Mouse (Mus musculus) ZHBTc4 (cell line): ENCODE data around the gene Fa2h.
"Not testable (repeated sequence)": the region's sequence is repeated elsewhere in the genome, so short reads cannot be mapped to it uniquely, and the experiment has no call there.

Source experiments
- DNase-seq: peaks from one replicate; pipeline ENCODE4 v3.0.0-alpha.2; 2011; ENCODE audit warnings: low read depth, low spot score

Fa2h gene

DNA sequence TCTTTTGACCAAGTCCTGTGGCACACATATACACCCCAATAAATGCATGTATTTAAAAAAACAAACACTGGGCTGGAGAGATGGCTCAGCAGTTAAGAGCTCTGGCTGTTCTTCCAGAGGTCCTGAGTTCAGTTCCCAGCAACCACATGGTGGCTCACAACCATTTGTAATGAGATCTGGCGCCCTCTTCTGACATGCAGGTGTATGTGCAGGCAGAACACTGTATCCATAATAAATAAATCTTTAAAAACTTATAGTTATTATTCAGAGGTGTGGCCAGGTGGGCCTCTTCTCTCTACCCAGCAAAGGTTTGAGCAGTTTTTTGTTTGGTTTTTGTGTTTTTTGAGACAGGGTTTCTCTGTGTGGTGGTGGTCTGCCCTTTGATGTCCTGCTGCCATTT is 34.7 kb downstream of the Fa2h start:
- DNase-seq, result no peak

DNA sequence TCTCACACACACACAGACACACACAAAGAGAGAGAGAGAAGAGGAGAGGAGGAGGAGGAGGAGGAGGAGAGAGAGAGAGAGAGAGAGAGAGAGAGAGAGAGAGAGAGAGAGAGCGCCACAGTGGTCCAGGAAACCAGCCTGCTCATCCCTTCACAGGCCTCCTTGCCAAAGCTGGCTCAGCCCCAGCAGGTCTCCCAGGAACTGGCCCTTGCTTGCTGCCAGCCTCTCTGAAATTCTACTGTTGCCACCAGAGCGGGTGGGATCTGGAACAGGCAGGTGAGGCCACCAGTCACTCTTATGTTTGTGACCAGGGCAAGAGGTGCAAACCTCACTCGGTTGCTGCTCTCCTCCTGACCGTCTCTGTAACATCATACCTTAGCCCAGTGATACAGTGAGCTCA is 36.2 kb downstream of the Fa2h start:
- DNase-seq, result no peak

DNA sequence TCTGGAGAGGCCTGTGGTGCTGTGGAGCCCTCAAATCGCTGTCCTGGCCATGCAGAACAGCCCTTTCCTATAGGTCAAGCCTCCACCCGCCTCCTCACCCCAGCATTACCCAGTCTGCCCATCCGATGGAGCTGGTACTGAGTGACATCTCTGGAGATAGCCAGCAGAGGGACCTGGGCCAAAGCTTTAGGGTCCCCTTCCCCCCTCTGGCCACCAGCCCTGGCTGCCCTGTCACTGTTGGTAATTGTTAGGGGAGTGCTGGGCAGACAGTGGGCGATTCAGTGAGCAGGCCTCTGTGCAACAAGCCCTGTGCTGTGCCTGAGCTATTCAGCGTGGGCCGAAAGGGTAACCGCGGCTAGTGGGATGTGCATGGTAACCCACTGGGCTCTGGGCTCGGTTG is 40.1 kb downstream of the Fa2h start:
- no peak for DNase-seq

DNA sequence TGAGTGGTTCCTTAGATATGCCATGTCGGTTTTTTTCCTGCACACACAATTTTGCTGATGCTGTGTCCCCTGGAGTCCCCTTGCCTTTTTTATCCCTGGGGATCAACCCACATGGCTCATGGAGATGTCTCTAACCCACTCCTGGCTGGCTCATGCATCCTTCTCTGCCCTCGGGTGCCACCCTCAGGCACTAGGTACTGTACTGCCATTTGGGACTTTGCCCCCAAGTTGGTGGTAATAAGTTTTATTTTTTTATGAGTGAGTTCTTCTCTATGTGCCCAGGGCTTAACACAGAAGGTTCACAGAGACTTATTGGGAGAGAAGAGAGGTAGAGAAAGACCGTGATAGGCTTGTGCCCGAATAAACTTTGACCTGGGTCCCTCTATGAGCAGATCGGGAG is 41.3 kb downstream of the Fa2h start:
- DNase-seq, result no peak

DNA sequence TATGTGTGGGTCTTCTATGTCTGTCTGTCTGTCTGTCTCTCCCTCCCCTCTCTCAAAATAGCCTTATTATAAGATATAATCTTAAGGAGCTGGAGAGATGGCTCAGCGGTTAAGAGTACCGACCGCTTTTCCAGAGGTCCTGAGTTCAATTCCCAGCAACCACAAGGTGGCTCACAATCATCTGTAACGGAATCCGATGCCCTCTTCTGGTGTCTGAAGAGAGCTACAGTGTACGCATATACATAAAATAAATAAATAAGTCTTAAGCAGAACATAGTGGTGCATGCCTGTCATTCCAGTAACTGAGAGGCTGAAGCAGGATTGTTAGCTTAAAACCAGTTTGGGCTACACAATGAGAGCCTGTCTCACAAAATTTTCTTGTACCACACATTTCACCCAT is 43.0 kb downstream of the Fa2h start:
- peak; percentile 32 for DNase-seq

DNA sequence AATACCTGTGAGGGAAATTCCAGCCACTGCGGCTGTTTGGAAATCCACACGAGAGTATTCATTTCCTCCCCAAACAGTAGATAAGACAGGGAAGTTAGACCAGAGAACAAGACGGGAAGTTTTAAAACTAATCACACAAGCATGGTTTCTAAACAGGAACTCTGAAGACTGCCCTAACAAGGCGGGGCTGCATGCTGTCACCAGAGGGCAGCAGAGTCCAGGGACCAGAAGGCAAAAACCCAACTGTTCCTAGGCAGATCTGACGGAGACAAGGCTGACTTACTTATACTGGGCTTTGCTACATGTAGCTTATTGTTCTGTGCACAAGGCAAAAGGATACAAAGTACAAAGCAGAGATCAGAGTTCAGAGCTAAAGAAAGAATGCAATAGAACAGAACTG is 50.4 kb downstream of the Fa2h start:
- DNase-seq, result peak; percentile 78

DNA sequence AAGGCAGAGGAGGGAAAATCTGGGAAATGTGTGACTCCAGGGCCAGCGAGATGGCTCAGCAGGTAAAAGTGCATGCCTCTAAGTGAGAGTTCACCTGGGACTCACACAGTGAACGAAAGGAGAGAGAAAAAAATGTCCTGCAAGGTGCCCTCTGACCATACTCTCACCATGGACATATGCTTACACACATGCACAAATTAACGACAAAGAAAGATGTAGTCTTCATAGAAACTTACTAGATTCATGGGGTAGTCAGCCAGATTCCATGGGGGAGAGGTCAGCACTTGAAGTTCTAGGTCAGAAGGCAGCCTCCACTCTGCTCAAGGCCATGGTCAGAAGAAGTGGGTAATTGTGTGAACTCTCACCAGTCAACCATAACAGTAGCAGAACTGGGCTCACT is 53.4 kb downstream of the Fa2h start:
- no peak for DNase-seq

DNA sequence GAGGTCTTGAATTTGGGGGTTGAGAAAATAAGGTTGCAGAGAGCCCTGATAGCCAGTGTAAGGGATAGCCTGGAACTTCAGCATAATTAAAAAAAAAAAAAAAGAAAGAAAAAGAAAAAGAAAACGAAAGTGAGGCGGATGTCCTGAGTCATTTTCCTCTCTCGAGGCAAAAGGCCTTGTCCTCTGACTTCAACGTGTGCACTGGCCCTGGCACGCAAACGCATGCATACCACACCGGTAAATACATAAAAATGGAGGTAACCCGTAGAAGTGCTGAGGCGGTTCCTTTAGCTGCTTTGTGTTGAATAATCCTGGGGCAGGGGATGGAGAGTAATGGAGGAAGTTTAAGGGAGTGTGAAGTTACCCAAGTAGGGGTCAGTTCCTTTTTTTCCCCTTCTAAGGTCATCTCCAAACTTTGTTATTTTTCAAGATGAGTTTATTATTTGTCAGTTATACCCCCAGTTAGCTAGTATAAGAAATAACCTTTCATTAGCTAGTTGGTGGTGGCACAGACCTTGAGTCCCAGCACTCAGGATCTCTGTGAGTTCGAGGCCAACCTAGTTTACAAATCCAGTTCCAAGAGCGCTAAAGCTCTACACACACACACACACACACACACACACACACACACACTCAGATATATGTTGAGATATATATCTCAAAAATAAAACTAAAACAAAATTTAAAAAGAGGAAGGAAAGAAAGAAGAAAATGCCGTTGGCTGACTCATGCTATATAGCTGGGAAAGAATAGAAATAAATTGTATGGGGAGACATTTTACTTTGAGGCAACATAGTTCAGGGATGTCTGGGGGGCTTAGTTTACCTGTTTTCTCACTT is 55.0 kb downstream of the Fa2h start:
- DNase-seq, result no peak

DNA sequence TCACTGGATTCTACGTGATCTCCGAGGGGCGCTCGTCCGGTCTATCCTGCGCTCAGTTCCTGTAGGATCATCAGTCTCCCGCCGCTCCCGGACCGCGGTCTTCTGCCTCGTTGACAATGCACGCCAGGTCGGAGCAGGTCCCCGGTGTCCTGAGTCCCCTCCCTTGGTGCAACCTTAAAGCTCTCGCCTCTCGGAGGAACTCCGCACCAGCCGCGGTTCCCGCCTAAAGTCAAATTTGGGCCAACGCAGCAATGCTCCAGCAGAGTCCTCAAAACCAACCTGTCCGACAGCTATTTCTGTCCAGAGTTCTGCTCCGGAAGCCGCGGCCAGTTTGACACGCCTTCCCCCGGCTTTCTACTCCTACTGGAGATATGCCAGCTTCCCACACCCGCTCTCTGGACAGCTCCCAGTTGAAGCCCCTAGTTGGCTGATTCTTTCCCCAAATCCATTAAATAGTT is 55.7 kb downstream of the Fa2h start, which contains the start of gene Mlkl:
Gene Mlkl (minus strand): TSS at position 288 of the 458 bp plus-strand sequence.
- peak; percentile 64 for DNase-seq

DNA sequence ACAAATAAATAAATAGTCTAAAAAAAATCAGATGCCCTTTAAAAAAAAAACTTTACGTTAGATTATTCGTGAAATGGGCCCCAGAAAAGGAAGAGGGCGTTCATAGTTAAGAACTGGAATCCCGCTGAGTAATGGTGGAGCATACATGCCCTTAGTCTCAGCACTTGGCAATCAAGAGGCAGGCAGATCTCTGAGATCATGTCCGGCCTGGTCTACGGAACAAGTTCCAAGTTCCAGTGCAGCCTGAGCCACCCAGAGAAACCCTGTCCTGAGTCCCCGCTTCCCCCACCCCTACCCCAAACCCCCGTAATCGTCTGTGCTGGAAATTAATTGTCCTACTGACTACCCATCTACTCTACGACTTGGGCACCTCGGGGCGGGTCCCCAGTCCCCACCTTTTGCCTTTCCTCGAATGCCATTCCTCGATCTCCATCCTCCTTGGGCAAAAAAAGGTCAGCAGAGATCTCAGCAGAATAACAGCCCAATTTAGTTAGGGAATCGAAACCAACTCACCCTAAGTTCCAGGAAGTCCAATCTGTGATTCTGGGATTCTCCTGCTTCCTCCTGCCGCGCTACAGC is 56.2 kb downstream of the Fa2h start:
- no peak for DNase-seq

DNA sequence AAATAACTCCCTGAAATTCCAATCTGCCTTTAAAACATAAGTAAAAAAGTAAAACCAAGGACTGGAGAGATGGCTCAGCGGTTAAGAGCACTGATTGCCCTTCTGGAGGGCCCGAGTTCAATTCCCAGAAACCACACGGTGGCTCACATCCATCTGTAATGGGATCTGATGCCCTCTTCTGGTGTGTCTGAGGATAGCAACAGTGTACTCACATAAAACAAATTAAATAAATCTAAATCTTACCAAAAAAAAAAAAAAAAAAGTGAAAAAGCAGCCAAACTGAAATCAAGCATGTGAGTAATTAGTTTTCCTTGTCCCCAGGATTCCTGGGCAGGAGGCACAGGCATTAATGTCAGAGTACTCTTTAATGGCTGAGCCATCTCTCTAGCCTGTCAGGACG is 56.9 kb downstream of the Fa2h start:
- no peak for DNase-seq

DNA sequence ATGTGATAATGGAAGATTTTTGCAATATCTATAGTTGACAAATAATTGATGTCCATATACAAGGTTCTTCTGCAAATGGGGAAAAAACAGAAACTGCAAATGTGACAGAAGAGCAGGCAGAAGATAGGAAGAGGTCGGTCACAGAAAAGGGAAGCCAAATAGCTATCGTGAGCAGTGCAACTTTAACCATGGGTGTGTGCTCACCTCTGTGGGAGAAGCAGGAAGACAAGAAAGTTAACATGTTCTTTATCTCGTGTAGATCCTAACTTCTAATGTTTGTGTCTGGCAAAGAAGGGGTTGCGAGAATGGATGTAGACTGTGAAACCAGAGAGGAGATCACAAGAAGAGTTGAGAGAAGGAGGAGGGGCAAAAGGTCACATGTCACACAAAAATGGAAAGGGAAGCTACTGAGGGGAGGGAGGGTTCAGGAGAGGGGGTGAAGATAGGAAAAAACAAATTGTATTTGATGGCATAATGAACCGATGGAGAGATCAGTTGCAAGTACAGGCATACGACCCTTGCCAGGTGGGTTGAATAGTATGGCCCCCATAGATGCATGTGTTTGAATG is 68.3 kb downstream of the Fa2h start:
- DNase-seq, result no peak

DNA sequence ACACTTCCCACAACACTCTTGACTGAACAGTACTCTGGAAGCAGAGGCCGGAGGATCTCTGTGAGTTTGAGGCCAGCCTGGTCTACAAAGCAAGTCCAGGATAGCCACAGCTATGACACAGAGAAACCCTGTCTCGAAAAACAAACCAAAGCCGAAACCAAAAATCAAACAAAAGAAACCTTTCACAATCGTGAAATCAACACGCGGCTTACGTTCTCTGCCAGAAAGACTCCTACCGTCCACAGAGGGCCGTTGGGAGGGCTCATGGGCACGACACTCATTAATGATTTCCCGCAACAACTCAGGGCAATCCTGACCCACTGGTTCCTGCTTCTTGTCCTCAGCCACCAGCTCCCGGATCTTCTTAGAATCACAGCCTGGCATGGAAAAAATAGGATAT is 78.9 kb downstream of the Fa2h start:
- no peak for DNase-seq

DNA sequence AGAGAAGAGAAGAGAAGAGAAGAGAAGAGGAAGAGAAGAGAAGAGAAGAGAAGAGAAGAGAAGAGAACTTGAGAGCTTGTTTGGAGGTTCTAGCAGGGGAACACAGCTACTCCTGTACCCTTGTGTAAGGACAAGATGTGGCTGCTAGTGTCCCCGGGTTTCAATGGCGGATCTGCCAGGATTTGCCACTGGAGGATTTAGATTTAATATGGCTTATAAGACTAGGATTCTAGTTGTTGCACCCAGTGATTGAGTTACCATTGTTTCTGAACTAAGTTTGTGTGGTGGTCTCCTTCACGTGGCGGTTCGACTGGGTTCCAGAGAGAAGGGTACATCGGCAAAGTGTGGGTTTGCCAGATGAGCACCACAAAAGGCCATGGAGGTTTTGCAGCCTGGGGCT is 79.7 kb downstream of the Fa2h start:
- not testable (repeated sequence) for DNase-seq

DNA sequence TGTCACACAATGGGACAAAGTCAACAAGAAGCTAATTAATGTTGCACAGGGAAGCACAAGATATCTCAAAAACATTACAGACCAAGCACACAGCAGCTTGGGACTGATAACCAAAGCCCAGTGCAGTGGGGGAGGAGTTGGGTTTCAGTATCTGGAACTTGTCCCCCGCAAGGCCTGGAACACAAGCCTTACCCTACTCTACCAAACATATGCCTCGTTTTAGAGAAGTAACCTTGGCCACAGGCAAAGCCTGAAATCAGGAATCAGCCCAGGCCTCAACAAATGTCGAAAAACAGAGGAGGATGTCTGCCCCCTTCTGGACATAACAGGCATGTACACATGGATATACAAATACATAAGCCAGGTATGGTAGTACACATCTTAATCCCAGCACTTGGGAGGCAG is 80.9 kb downstream of the Fa2h start:
- peak; percentile 73 for DNase-seq

DNA sequence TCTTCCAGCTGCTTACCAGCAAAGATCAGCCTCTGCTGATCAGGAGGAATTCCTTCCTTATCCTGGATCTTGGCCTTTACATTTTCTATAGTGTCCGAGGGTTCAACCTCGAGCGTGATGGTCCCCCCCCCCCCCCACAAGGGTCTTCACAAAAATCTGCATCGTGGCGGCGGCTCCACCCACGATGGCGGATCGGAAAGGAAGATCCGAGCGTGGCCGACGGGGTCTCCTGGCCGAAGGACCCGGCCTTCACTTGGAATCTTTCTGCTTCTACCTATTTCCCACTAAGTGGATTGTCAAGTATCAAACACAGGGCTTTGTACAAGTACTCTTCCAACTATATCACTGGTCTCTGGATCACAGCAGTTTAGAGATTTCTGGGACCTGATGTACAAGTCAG is 83.6 kb downstream of the Fa2h start:
- not testable (repeated sequence) for DNase-seq

DNA sequence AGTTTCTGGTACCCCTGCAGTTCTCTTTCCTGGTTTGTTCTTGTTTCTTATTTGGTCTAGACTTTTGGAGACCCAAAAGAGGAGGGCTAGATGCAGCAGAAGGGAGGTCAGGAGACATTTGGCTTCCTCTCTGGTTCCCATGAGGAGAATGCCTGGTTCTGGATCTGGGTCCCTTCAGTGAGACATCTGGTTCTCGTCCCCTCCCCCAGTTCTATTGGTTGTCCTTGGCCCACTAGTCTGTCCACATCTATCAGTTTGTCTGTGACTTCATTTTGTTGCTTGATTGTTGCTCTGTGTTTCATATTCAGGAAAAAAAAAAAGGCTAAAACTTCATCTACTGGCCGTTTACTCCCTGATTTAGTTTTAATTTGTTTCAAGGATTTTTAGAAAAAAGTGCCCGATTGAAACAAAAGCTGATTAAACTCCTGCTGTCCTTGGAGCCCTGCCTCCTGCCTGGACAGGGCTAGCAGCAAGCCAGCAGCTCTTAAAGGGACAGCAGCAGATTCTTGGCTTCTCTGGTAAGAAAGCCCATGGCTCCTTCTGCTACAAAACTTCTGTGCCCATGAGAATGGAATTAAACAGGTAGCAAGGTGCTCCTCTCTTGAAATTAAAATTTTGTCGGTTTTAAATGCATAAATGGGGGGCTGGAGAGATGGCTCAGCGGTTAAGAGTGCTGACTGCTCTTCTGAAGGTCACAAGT is 88.4 kb downstream of the Fa2h start:
- DNase-seq, result no peak

DNA sequence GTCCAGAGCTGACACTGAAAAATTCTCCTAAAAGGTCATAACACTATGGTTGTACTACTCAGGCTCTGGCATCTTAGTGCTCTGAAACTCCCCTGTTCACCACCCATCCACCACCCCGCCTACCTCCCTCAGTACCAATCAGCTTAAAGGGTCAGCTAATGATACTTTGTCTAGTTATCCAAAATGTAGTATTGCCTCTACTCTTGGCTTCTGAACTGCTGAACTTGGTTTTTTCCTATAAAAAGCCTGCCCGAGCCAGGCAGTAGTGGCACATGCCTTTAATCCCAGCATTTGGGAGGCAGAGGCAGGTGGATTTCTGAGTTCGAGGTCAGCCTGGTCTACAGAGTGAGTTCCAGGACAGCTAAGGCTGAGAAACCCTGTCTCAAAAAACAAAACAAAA is 89.3 kb downstream of the Fa2h start:
- no peak for DNase-seq

DNA sequence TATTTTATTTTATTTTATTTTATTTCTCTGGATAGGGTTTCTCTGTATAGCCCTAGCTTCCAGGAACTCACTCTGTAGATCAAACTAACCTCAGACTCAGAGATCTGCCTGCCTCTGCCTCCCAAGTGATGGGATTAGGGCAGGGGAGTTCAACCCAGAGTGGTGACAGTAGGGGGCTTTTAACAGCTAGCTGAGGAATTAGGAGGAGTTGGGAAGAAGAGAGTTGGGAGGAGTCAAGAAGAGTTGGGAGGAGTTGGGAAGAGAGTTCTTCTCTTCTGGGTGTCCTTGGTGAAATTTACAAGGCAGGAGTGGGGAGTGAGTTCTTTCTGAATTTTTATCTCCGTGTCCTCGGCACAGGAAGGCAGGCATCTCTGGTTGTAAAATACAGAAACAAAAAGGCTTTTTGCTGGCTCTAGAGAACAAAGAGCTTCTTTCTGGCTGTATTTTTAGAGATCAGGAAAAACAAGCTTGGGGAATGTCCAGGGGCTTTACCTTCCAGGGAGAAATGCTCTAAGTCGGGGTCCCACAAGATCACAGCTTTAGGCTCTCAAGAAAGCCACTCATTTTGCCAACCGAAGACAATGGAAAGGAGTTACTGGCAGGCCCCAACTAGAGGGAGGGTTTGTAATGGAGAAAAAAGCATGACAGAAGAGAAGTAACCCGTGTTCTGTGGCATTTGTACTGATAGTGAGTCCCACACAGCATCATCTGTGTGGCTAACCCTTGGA is 90.4 kb downstream of the Fa2h start:
- peak; percentile 55 for DNase-seq

DNA sequence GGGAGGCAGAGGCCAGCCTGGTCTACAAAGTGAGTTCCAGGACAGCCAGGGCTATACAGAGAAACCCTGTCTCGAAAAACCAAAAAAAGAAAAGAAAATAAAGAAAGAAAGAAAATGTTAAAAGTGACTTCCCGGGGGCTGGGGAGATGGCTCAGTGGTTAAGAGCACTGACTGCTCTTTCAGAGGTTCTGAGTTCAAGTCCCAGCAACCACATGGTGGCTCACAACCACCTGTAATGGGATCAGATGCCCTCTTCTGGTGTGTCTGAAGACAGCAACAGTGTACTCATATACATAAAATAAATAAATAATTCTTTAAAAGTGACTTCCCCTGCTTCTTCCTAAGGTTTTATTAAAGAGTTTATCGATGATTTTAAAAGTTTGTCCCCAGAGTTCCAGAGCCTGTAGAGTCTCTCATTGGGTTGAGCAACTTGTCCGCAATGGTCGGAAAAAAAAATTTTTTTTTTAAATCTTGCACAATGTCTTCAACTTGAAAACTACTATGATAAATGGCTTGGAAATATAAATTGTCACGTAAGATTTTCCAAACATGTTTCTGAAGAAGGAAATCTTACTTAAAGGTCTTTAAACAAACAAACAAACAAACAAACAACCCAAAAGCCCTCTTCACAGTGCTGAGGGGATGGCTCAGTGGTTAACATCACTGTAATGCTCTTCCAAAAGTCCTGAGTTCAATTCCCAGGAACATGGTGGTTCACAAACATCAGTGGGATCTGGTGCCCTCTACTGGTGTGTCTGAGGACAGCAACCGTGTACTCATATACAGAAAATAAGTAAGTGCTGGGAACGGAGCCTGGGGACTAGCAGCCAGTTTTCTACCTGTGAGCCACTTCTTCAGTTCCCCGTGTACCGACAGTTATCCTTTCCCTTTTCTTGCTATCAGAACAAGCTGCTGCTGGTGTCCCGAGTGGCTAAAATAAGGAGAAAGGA is 92.8 kb downstream of the Fa2h start:
- DNase-seq, result peak; percentile 49
